Mouse (Mus musculus): ENCODE measurements around the gene Hira.
"Not testable (repeated sequence)": the region's sequence is repeated elsewhere in the genome, so short reads cannot be mapped to it uniquely, and the experiment has no call there.

Gene Hira

GRCm38 (mm10) chr16:18876442-18877308 lies at the start of gene Hira, which contains the start of gene Mrpl40:
Hira (plus strand) TSS chr16:18877037.
Mrpl40 (minus strand) TSS chr16:18876862.
- peak; percentile 95 for DNase-seq

- peak in 1 of 2 experiments; percentile 22 for DNase-seq
These were observed 48.2 kb upstream of the Hira start for GRCm38 (mm10) chr16:18828630-18829029.

GRCm38 (mm10) chr16:18829102-18829501 lies 47.7 kb upstream of the Hira start:
- DNase-seq: no peak

- no peak for DNase-seq
These were observed 43.4 kb upstream of the Hira start for GRCm38 (mm10) chr16:18833486-18833885.

- DNase-seq: no peak
These were observed 40.8 kb upstream of the Hira start for GRCm38 (mm10) chr16:18836073-18836467.

GRCm38 (mm10) chr16:18836468-18837208 lies 40.2 kb upstream of the Hira start, which contains the start of the genes 2510002D24Rik and Gm28539:
2510002D24Rik (plus strand) TSS chr16:18836578.
Gm28539 (plus strand) TSS chr16:18836584.
- DNase-seq: peak; percentile 97 to 98

GRCm38 (mm10) chr16:18838346-18838745 lies 38.5 kb upstream of the Hira start:
- DNase-seq: no peak

GRCm38 (mm10) chr16:18846301-18846820 lies 30.5 kb upstream of the Hira start:
- no peak for DNase-seq

GRCm38 (mm10) chr16:18849521-18850190 lies 27.2 kb upstream of the Hira start:
- not testable (repeated sequence) for DNase-seq

- DNase-seq: peak; percentile 36 to 81
These were observed 18.3 kb upstream of the Hira start for GRCm38 (mm10) chr16:18858551-18858950.

- DNase-seq: peak; percentile 42 to 60
These were observed 16.7 kb upstream of the Hira start for GRCm38 (mm10) chr16:18860186-18860585.

- DNase-seq: not testable (repeated sequence)
These were observed 6.3 kb upstream of the Hira start for GRCm38 (mm10) chr16:18870495-18870894.

GRCm38 (mm10) chr16:18876091-18876441 lies 771 bp upstream of the Hira start:
- no peak for DNase-seq

GRCm38 (mm10) chr16:18877386-18878090 lies 701 bp downstream of the Hira start:
- peak; percentile 55 to 69 for DNase-seq

GRCm38 (mm10) chr16:18878091-18878720 lies 1.4 kb downstream of the Hira start:
- DNase-seq: no peak

GRCm38 (mm10) chr16:18884044-18884443 lies 7.2 kb downstream of the Hira start:
- no peak for DNase-seq

GRCm38 (mm10) chr16:18893840-18894372 lies 17.1 kb downstream of the Hira start:
- no peak for DNase-seq

- DNase-seq: no peak
These were observed 18.4 kb downstream of the Hira start for GRCm38 (mm10) chr16:18895249-18895648.

- no peak for DNase-seq
These were observed 19.6 kb downstream of the Hira start for GRCm38 (mm10) chr16:18896429-18896828.

GRCm38 (mm10) chr16:18905648-18906047 lies 28.8 kb downstream of the Hira start:
- no peak for DNase-seq

- no peak for DNase-seq
These were observed 39.2 kb downstream of the Hira start for GRCm38 (mm10) chr16:18916064-18916463.

Measured in kidney, adult 8-10 months (tissue).